Mouse (Mus musculus) urinary bladder, adult 18-20 months (tissue): Measurements from ENCODE around the gene Olfr745.

Experiments
- DNase-seq, 2 experiments: peaks; one replicate each; pipeline ENCODE4 v3.0.0; 2022; ENCODE audit warnings: low spot score in 2 of 2, mixed read lengths in 2 of 2

Olfr745 gene

DNA sequence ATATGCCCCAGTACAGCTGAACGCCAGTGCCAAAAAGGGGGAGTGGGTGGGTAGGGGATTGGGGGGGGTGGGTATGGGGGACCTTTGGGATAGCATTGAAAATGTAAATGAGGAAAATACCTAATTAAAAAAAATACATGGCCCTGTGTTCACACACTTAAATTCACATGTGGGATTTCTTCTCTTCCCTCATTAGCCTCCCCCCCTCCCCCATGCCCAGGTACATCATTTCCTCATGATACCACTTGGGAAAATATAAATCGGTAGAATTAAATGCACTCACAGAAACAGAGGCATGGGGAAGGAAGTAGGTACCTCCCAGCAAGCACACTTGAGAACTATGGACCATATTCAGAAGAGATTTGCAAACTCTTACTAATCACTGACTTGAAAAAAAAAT is at the start of gene Olfr745:
Gene Olfr745 (plus strand): TSS at position 301 of the 400 bp plus-strand sequence.
- no peak for DNase-seq

DNA sequence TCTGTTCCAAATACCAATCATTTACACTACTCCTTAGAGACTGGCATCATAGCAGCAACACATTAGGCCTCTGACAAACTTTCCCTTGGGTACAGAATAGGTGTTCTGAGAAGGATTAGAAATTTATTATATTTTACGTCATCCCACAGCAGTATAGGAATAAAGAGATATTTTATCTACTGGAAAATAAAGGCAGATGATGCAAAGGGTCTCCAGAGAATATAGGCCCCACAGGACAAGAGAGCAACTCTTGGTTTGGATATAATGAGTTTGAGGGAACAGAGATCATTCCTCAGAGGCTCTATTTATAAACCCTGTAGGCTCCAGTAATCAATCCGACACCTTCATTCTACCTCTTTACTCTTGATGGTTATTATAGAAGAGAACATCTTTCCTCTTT is 24.6 kb upstream of the Olfr745 start, which contains the start of gene Olfr744:
Gene Olfr744 (plus strand): TSS at position 301 of the 400 bp plus-strand sequence.
- DNase-seq, result no peak

DNA sequence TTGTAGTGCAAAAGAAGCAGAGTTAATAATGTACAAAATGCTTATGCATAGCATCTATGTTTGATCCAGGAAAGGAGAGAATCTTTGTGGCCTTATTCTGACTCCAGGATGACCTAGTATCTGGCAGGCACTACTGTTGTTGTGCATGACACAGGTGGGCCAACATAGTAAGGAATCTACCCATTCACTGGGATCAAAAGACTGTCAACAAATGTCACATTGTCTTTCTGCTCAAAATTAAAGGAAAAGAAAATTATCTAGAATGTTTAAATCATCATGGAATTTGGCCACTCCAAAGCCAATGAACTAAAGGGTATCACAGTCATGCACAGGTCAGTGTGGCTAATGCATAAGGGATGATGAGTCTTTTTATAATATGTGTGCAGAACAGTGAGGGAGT is 7.6 kb downstream of the Olfr745 start, which contains the start of gene Olfr746:
Gene Olfr746 (plus strand): TSS at position 301 of the 400 bp plus-strand sequence.
- no peak for DNase-seq

DNA sequence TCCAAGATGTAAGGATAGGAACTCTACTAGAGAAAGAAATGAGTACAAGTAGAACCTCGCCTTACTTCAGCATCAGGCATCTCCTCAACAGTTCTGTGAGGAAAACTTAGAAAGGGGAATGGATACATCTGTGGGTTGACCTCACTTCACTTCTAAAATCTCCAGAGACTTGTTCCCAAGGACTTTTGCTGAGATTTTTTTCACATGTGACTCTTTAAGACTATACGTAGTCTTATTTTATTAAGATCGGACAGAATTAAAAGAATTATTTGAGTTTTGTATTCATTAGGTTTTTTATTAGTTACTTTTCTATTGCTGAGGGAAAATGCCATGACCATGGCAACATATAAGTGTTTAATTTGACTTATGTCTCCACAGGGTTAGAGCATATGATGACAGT is 53.9 kb downstream of the Olfr745 start, which contains the start of gene Olfr747:
Gene Olfr747 (minus strand): TSS at position 101 of the 400 bp plus-strand sequence.
- no peak for DNase-seq
